Mouse (Mus musculus): ENCODE results near the gene Arid1b.

GRCm38 (mm10) chr17:5179412-5179811 lies 185.3 kb downstream of the Arid1b start:
- TF ChIP-seq CHD2 (IDR thresholded peaks at IDR 0.05; ENCODE audit: low read depth, low read length) = no peak
- no peak for TF ChIP-seq MAFK (IDR thresholded peaks at IDR 0.05; ENCODE audit: insufficient read depth, low read depth, low read length)
- no peak for TF ChIP-seq ZNF384 (IDR thresholded peaks at IDR 0.05; ENCODE audit: low read depth, low read length)
- no peak for TF ChIP-seq HCFC1 (IDR thresholded peaks at IDR 0.05; ENCODE audit: borderline replicate concordance, insufficient read depth, low read length)
- TF ChIP-seq ZC3H11A (IDR thresholded peaks at IDR 0.05; ENCODE audit: borderline replicate concordance, low read depth, low read length) = no peak

Measured in ES-E14 (cell line).